Mouse (Mus musculus) liver, embryonic 14.5 days (tissue): ENCODE measurements at regions not wholly inside any gene's neighbourhood (a gene's known extent, or its start where the extent isn't known, plus 50 kb on each side); places are given as distances from the start of the nearest gene placed in this dataset.

Experiments
- ATAC-seq: fragments of 200-750 bp; cut with Nextera tagmentation; 2 replicates; pipeline ENCODE4 v1.8.0; 2017; ENCODE audit warnings: moderate number of reproducible peaks, mild to moderate bottlenecking, moderate library complexity; ENCODE audit not compliant: insufficient read depth
- DNase-seq, 3 experiments: peaks; one replicate each; pipeline ENCODE4 v3.0.0-alpha.2; 2012 to 2013; ENCODE audit warnings: low read depth in 3 of 3, low spot score in 3 of 3
- H3K27ac ChIP-seq: fragments of 300-500 bp; sonication (generic); 2 replicates; pipeline ENCODE4 v1.5.1; 2014; ENCODE audit warnings: moderate library complexity, mild to moderate bottlenecking, control low read depth, inconsistent platforms
- H3K27me3 ChIP-seq: fragments of 300-500 bp; sonication (generic); 2 replicates; pipeline ENCODE4 v1.6.1; 2014; ENCODE audit warnings: mild to moderate bottlenecking, low read length, moderate library complexity; ENCODE audit not compliant: control insufficient read depth, insufficient read depth
- H3K36me3 ChIP-seq: fragments of 300-500 bp; sonication (generic); replicated peaks from 2 replicates; pipeline ENCODE4 v1.6.1; 2014; ENCODE audit warnings: low read depth; ENCODE audit not compliant: control insufficient read depth, insufficient read depth
- H3K4me1 ChIP-seq, 2 experiments: fragments of 200-500 bp in 1 of 2; fragments of 300-500 bp in 1 of 2; sonication (generic) in 1 of 2; replicated peaks; 2 replicates each; pipeline ENCODE4 v1.6.1; 2012 to 2014; ENCODE audit warnings: antibody characterized with exemption in 1 of 2, inconsistent platforms in 1 of 2, low read length in 1 of 2; ENCODE audit not compliant: control insufficient read depth in 2 of 2, insufficient read depth in 2 of 2
- H3K4me2 ChIP-seq: fragments of 300-500 bp; sonication (generic); 2 replicates; pipeline ENCODE4 v1.6.1; 2014; ENCODE audit warnings: low read depth, mild to moderate bottlenecking, control low read depth, moderate library complexity
- H3K4me3 ChIP-seq, 2 experiments: fragments of 200-500 bp in 1 of 2; fragments of 300-500 bp in 1 of 2; sonication (generic) in 1 of 2; 2 replicates each; pipeline ENCODE4 v1.5.1; 2012 to 2014; ENCODE audit warnings: low read depth in 2 of 2, low read length in 2 of 2, mild to moderate bottlenecking in 2 of 2, control low read depth in 1 of 2, inconsistent platforms in 1 of 2, moderate library complexity in 1 of 2; ENCODE audit not compliant: insufficient read depth in 1 of 2
- H3K9ac ChIP-seq: fragments of 300-500 bp; sonication (generic); replicated peaks from 2 replicates; pipeline ENCODE4 v1.6.1; 2014; ENCODE audit warnings: mild to moderate bottlenecking, control low read depth, moderate library complexity
- H3K9me3 ChIP-seq: fragments of 300-500 bp; sonication (generic); 2 replicates; pipeline ENCODE4 v1.6.1; 2016; ENCODE audit warnings: low read length, mixed read lengths; ENCODE audit not compliant: control insufficient read depth
- CTCF ChIP-seq: IDR thresholded peaks from 2 replicates; pipeline ENCODE4 v1.5.1; 2016; ENCODE audit warnings: antibody characterized with exemption, low read depth, control low read depth
- EP300 ChIP-seq: IDR thresholded peaks from 2 replicates; pipeline ENCODE4 v1.6.1; 2016; ENCODE audit warnings: antibody characterized with exemption, low read depth
- WGBS: fragments of 180-500 bp; shearing (Covaris S2); extraction: QIAGEN DNeasy Blood & Tissue Kit; methylation state at CpG from one replicate; pipeline ENCODE4 v1.1.7; 2014; ENCODE audit not compliant: insufficient replicate concordance; 5-methylcytosine and 5-hydroxymethylcytosine counted together

DNA sequence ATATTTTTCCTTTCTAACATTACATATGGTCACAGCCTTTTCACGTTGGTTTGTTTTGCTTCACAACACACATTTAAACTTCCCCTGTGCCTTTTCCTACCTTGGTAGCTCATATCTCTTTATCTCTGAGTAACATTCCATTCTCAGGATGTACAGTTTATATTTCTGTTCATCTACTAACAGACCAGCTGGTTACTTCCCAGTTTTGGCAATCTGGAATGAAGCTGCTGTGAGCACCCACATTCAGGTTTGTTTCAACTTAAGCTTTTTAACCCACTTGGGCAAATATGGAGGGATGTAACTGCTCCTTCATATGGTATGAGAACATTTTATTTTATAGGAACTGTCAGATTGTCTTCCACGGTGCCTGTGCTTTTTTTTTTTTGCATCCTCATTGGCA is 403.2 kb downstream of the Gm826 start:
- DNase-seq: no peak
- Histone ChIP-seq H3K4me2 (no peak overlapping the region), H3K4me1 (no peaks in the 10 kb centered on the region), H3K27ac (no peak overlapping the region), H3K36me3 (no peaks in the 10 kb centered on the region), H3K9me3 (no peaks in the 10 kb centered on the region), H3K27me3 (no peaks in the 10 kb centered on the region), H3K9ac (no peak overlapping the region), H3K4me3 (no peak overlapping the region)
- 54% methylated on average over 2 of the region's 2 CpGs for WGBS
- no peak for ATAC-seq
- TF ChIP-seq EP300: no peak
- no peak for TF ChIP-seq CTCF

DNA sequence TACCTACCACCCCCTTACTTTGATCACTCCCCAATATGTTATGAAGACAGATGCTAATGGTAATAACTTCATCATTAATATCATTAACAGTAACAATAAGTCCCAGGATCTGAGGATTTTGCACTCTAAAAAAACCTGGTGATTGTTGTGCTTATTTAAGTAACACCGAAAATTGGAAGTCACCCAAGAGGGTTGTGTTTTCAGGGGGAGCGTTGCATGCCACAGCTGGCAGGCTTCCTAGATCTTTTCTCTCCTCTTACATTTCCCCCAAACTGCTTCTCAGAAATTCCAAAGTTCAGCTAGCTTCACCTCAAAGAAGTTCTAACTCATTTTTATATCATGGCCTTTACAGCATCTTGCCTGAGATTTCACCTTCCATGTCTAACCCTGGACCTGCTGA is 444.3 kb downstream of the Gm826 start:
- Histone ChIP-seq H3K4me2 (no peak overlapping the region), H3K9ac (no peak overlapping the region), H3K9me3 (no peaks in the 10 kb centered on the region), H3K36me3 (no peaks in the 10 kb centered on the region), H3K27me3 (no peaks in the 10 kb centered on the region), H3K4me3 (no peak overlapping the region), H3K27ac (no peak overlapping the region), H3K4me1 (no peaks in the 10 kb centered on the region)
- ATAC-seq (no peak), DNase-seq (no peak)
- TF ChIP-seq CTCF (no peak), EP300 (no peak)
- 68% methylated on average over 2 of the region's 2 CpGs for WGBS

DNA sequence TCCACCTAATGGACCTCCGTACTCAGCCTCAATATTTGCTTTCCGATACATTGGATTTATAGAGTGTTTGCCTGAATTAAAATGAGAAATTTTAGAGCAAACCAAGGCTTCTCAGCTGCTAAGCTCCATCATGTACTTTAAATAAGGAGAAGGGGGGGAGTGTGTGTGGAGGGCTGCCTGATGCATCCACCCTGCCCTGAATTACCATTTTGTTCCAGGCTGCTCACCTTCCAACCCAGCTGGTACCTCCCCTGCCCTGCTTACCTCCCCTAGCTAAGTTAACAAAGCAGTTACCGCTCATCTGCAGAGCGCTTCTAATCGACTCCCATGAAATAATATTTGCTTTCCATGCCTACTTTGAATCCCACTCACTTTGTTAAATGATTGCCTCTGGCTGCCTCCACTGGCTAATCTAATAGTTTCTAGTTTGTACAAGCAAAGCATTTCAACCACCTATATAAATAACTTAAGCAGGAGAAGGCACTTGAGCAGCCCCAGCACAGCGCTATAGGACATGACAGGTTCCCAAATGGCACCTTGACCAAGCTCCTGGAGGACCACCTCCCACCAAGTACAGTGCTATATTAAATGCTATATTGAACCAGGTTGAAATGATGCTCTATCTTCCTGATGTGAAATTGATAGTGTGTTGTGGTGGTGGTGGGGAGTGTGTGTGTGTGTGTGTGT is 449.0 kb downstream of the Gm826 start:
- no peaks in the 10 kb centered on the region for H3K4me1 ChIP-seq
- H3K4me3 ChIP-seq: no peak overlapping the region
- no peaks in the 10 kb centered on the region for H3K27me3 ChIP-seq
- ATAC-seq (no peak), DNase-seq (no peak)
- 62% methylated on average over 6 of the region's 6 CpGs for WGBS
- TF ChIP-seq CTCF (no peak), EP300 (no peak)
- no peak overlapping the region for H3K9ac ChIP-seq
- H3K27ac ChIP-seq: no peak overlapping the region
- H3K9me3 ChIP-seq: no peaks in the 10 kb centered on the region
- H3K36me3 ChIP-seq: no peaks in the 10 kb centered on the region
- no peak overlapping the region for H3K4me2 ChIP-seq

DNA sequence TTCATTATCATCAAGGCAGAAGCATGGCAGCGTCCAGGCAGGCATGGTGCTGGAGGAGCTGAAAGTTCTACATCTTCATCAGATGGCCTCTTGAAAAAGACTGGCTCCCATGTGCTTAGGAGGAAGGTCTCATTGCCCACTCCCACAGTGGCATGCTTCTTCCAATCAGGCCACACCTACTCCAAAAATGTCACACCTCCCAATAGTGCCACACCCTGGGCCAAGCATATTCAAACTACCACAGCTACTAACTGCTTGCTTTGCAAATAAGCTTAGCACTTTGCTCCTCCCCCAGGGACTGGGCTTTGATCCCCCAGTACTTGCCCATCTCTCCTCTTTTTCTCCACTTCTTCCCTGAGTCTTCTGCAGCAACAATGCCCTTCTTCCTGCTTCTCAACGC is 467.0 kb downstream of the Gm826 start:
- Histone ChIP-seq H3K9me3 (no peaks in the 10 kb centered on the region), H3K27me3 (no peaks in the 10 kb centered on the region), H3K9ac (no peak overlapping the region), H3K4me1 (no peaks in the 10 kb centered on the region), H3K36me3 (no peaks in the 10 kb centered on the region), H3K27ac (no peak overlapping the region), H3K4me3 (no peak overlapping the region), H3K4me2 (no peak overlapping the region)
- ATAC-seq (no peak), DNase-seq (no peak)
- WGBS: 31% methylated on average over 2 of the region's 2 CpGs
- TF ChIP-seq CTCF: no peak
- no peak for TF ChIP-seq EP300

DNA sequence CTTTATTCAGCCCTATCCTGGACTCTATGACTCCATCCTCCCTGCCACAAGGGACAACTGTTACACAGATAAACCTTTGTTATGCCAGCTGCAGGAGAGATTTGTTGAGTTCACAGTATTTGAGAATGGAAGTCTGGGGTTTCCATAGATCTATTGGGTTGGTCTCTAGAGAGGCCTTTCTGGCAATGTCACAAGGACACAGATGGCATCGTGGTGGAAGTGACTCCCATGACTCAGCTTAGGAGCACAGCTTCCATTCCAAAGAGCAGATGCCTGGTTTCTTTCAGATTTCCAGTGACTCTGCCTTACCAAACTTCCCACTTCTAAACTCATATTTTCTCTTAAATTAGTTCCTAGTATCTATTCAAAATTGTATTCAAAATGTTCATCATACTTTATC is 467.6 kb downstream of the Gm826 start:
- H3K4me3 ChIP-seq: no peak overlapping the region
- no peaks in the 10 kb centered on the region for H3K36me3 ChIP-seq
- no peak overlapping the region for H3K4me2 ChIP-seq
- H3K27me3 ChIP-seq: no peaks in the 10 kb centered on the region
- TF ChIP-seq CTCF (no peak), EP300 (no peak)
- H3K9me3 ChIP-seq: no peaks in the 10 kb centered on the region
- DNase-seq (no peak), ATAC-seq (no peak)
- no peak overlapping the region for H3K9ac ChIP-seq
- no peak overlapping the region for H3K27ac ChIP-seq
- 47% methylated on average over 1 of the region's 1 CpGs for WGBS
- H3K4me1 ChIP-seq: no peaks in the 10 kb centered on the region
